10 mouse cellular contexts compared by ENCODE assay signal in genomic region chr6:61382526-61382925, GRCm38 (mm10).
DNase-seq lines count a peak whose midpoint lies in the region; ATAC-seq lines count a peak whose summit lies in the region.
"Had no signal": no experiment of that assay in that cellular context is flagged by ENCODE, and none has a peak within 500 bp of the region (broad histone marks: within the 10 kb centered on the region; RNA-seq: fewer than 3 reads in every experiment).

No protein-coding gene starts in this region.

- intact Hi-C loops in left cerebral cortex, postnatal 14 days (cut with DNase I) = no loop called here

- DNase-seq in embryo, embryonic 10 days (ENCODE audit: low spot score) = peak; percentile 18
- no peak for DNase-seq in embryo, embryonic 9.5 days (ENCODE audit: extremely low spot score)
- peak; percentile 13 to 14 for DNase-seq in left cerebral cortex, postnatal 14 days (ENCODE audit: low spot score in 2 of 2)
- no peak for DNase-seq in left cerebral cortex, adult 18-20 months (ENCODE audit: low spot score in 2 of 2)
- DNase-seq in embryo, embryonic 11.5 days (ENCODE audit: low read depth, low spot score) = peak; percentile 17
- no peak for DNase-seq in heart, adult 9 months (ENCODE audit: low spot score in 2 of 2)
- no peak for DNase-seq in thymus, postnatal 14 days

- no peak overlapping the region for H3K9ac ChIP-seq in neural tube, embryonic 12.5 days
- H3K9ac ChIP-seq: embryonic facial prominence, embryonic 15.5 days had no signal

- H3K4me1 ChIP-seq in neural tube, embryonic 12.5 days = no peaks in the 10 kb centered on the region
- H3K4me1 ChIP-seq: embryonic facial prominence, embryonic 15.5 days had no signal

- WGBS in neural tube, embryonic 12.5 days = 32% methylated on average over 3 of the region's 3 CpGs

- peak; percentile 61; the same call in 1 of the 2 replicates for ATAC-seq in neural tube, embryonic 12.5 days (ENCODE audit: low FRiP score, low read depth)

- H3K36me3 ChIP-seq in neural tube, embryonic 12.5 days = no peaks in the 10 kb centered on the region
- H3K36me3 ChIP-seq: embryonic facial prominence, embryonic 15.5 days had no signal

- no peaks in the 10 kb centered on the region for H3K27me3 ChIP-seq in neural tube, embryonic 12.5 days (replicated peaks)
- H3K27me3 ChIP-seq: CH12.LX; embryonic facial prominence, embryonic 15.5 days had no signal

- H3K4me3 ChIP-seq in neural tube, embryonic 12.5 days = no peak overlapping the region
- H3K4me3 ChIP-seq: embryonic facial prominence, embryonic 15.5 days had no signal

- H3K4me2 ChIP-seq in neural tube, embryonic 12.5 days (replicated peaks) = no peak overlapping the region
- H3K4me2 ChIP-seq: embryonic facial prominence, embryonic 15.5 days had no signal

- H3K27ac ChIP-seq in neural tube, embryonic 12.5 days = no peak overlapping the region
- H3K27ac ChIP-seq: embryonic facial prominence, embryonic 15.5 days had no signal

- H3K9me3 ChIP-seq in neural tube, embryonic 12.5 days = no peaks in the 10 kb centered on the region
- H3K9me3 ChIP-seq: embryonic facial prominence, embryonic 15.5 days had no signal

Comparison
In these comparisons a context has a peak if more than half of its experiments do, and no peak if none do; other contexts are left out.
1. DNase-seq: peak in embryo, embryonic 10 days (single experiment), left cerebral cortex, postnatal 14 days (2 of 2) and embryo, embryonic 11.5 days (single experiment); none in embryo, embryonic 9.5 days (single experiment), left cerebral cortex, adult 18-20 months (0 of 2), heart, adult 9 months (0 of 2) and thymus, postnatal 14 days (single experiment).